ENCODE assay signal across 7 mouse cellular contexts in the genomic region with DNA sequence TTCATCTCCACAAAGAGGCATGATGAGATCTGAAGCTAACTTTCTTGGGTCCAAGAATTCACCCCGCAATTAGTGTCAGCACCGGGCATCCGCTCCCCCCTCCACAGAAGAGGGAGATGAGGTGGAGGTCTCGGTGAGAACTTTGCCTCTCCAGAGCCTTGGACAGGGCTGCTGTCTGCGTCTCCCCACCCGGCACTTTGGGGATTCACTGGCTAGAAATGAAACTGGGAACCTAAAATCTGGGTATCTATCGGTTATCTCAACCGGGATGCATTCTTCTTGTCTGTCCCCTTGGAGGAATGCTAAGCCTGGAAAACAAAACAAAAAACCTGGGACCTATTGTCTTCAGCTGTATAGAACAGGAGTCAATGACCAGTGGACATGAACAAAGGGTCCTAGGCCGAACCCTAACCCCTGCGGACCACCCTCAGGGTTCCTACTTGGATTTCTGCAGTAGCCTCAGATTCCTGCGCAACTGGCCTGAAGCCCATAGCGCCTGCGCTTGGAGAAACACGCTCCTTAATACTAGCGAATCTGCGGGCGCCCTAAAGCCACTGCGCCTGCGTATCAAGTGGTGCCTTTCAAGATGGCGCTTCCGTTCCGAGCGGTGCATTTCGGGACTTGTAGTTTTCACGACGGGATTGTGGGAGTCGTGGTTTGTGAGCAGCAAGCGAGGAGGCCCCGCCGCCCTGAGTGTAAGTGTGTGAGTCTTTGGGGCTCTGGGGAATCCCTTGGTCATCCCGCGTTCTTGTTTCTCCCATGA. TPM values are rescaled to one million over a fixed set of nuclear protein-coding genes. Genes with fewer than 3 reads are reported as not detected.
A peak's percentile ranks its signal among the peaks of the same experiment; 100 is the strongest.
DNase-seq lines count a peak whose midpoint lies in the region; ATAC-seq lines count a peak whose summit lies in the region.

A gene (plus strand): TSS at position 638 of the 763 bp plus-strand sequence.

- H3K4me3 ChIP-seq in intestine, embryonic 16.5 days (ENCODE audit: low read length): peak within 1 kb of the TSS; percentile 73
- H3K4me3 ChIP-seq in midbrain, embryonic 11.5 days (ENCODE audit: low read depth, low read length): peak within 1 kb of the TSS; percentile 57

- 8% methylated on average over 32 of the region's 32 CpGs for WGBS in intestine, embryonic 16.5 days
- 10% methylated on average over 32 of the region's 32 CpGs for WGBS in midbrain, embryonic 11.5 days

- H3K27me3 ChIP-seq in intestine, embryonic 16.5 days (replicated peaks; ENCODE audit: control insufficient read depth, insufficient read depth, low read length): no peaks in the 10 kb centered on the region
- H3K27me3 ChIP-seq in midbrain, embryonic 11.5 days (ENCODE audit: control insufficient read depth, insufficient read depth, low read length): no peaks in the 10 kb centered on the region

- peaks cover 18% of the 10 kb centered on the region for H3K4me1 ChIP-seq in intestine, embryonic 16.5 days (ENCODE audit: control insufficient read depth, insufficient read depth, low read length)
- H3K4me1 ChIP-seq in midbrain, embryonic 11.5 days (ENCODE audit: control insufficient read depth, insufficient read depth, low read length): peaks cover 15% of the 10 kb centered on the region

- peak; percentile 94 for ATAC-seq in intestine, embryonic 16.5 days
- ATAC-seq in midbrain, embryonic 11.5 days (ENCODE audit: low FRiP score): peak; percentile 94

- H3K36me3 ChIP-seq in intestine, embryonic 16.5 days (ENCODE audit: control insufficient read depth, insufficient read depth, low read length): no peaks in the 10 kb centered on the region
- H3K36me3 ChIP-seq in midbrain, embryonic 11.5 days (ENCODE audit: control insufficient read depth, insufficient read depth, low read length): no peaks in the 10 kb centered on the region

- H3K4me2 ChIP-seq in intestine, embryonic 16.5 days (ENCODE audit: low read depth, low read length): peak within 1 kb of the TSS; percentile 78
- peak within 1 kb of the TSS; percentile 73 for H3K4me2 ChIP-seq in midbrain, embryonic 11.5 days

- peak; percentile 94 for DNase-seq in adrenal gland, adult 8-10 months
- DNase-seq in embryo, embryonic 9.5 days (ENCODE audit: extremely low spot score): peak; percentile 95
- DNase-seq in gastrocnemius, postnatal 4 days (ENCODE audit: low spot score in 2 of 2): peak; percentile 76 to 91
- peak; percentile 94 to 95 for DNase-seq in left cerebral cortex, postnatal 36 days (ENCODE audit: low spot score in 2 of 2)
- DNase-seq in midbrain, embryonic 11.5 days (ENCODE audit: low spot score, missing footprints): peak; percentile 100
- peak; percentile 95 for DNase-seq in skeletal muscle tissue, adult 2 months (ENCODE audit: low read depth, low spot score)

- no peaks in the 10 kb centered on the region for H3K9me3 ChIP-seq in intestine, embryonic 16.5 days (ENCODE audit: control insufficient read depth, low read length)
- H3K9me3 ChIP-seq in midbrain, embryonic 11.5 days (ENCODE audit: control insufficient read depth, low read length): no peaks in the 10 kb centered on the region

- H3K9ac ChIP-seq in intestine, embryonic 16.5 days (ENCODE audit: low read depth, low read length): peak within 1 kb of the TSS; percentile 86
- peak within 1 kb of the TSS; percentile 75 for H3K9ac ChIP-seq in midbrain, embryonic 11.5 days (ENCODE audit: low read length)

- H3K27ac ChIP-seq in intestine, embryonic 16.5 days (ENCODE audit: low read length): peak within 1 kb of the TSS; percentile 58; the same call in 1 of the 2 replicates
- H3K27ac ChIP-seq in midbrain, embryonic 11.5 days (ENCODE audit: low read depth, low read length): peak within 1 kb of the TSS; percentile 7; the same call in 1 of the 2 replicates

- intact Hi-C loops in left cerebral cortex, postnatal 36 days (cut with DNase I): loop anchor here (2.0 to 5.0 kb wide), 2 partner anchors 244 to 370 kb away; a partner anchor contains a TSS

RNA-seq across cellular contexts. Expression of the gene that starts here (rescaled TPM):
- 10 to 100 TPM; 52.1 to 83.0 (median 64.7) TPM for total RNA-seq in adrenal gland, adult 8-10 months (2022)
- 10 to 100 TPM; 71.7 to 72.1 TPM for total RNA-seq in gastrocnemius, postnatal 4 days (2021)
- 98.0 and 101 TPM in 2 replicates for polyA plus RNA-seq in intestine, embryonic 16.5 days (2015; fragmentation: Nextera tagmentation; extraction: Ambion mirVana)
- total RNA-seq in left cerebral cortex, postnatal 36 days (2021): 10 to 100 TPM; 15.8 to 16.2 TPM
- 137 and 143 TPM in 2 replicates for polyA plus RNA-seq in midbrain, embryonic 11.5 days (2014; fragmentation: Nextera tagmentation; extraction: Ambion mirVana)

Comparison
In these comparisons a context has a peak if more than half of its experiments do, and no peak if none do; other contexts are left out.
1. Peak in every context shown above with its lines: DNase-seq, ATAC-seq, H3K4me3 ChIP-seq and H3K27ac ChIP-seq.